Comparison of ENCODE assay signal across 8 mouse cellular contexts in genomic region chr10:108568136-108568535, GRCm38 (mm10).
DNase-seq lines count a peak whose midpoint lies in the region; ATAC-seq and TF ChIP-seq lines count a peak whose summit lies in the region.

No protein-coding gene starts in this region.

- H3K27me3 ChIP-seq in hindbrain, embryonic 15.5 days, result no peaks in the 10 kb centered on the region
- no peaks in the 10 kb centered on the region for H3K27me3 ChIP-seq in liver, postnatal 0 days (ENCODE audit: insufficient read depth, low read length)

- no peaks in the 10 kb centered on the region for H3K36me3 ChIP-seq in hindbrain, embryonic 15.5 days
- no peaks in the 10 kb centered on the region for H3K36me3 ChIP-seq in liver, postnatal 0 days (replicated peaks; ENCODE audit: insufficient read depth, low read length)

- TF ChIP-seq EP300 in liver, postnatal 0 days (IDR thresholded peaks at IDR 0.05; ENCODE audit: low read depth), result no peak

- peaks cover 10% of the 10 kb centered on the region for H3K4me1 ChIP-seq in cortical plate, adult 2 months (ENCODE audit: control insufficient read depth, insufficient read depth, low read length)
- 0 out of 2 replicates have a peak, but pooled peaks cover 5% of the 10 kb centered on the region for H3K4me1 ChIP-seq in hindbrain, embryonic 15.5 days (replicated peaks)
- peaks cover 5% of the 10 kb centered on the region; the same call in 1 of the 2 replicates for H3K4me1 ChIP-seq in liver, postnatal 0 days (ENCODE audit: insufficient read depth)

- no peak overlapping the region for H3K9ac ChIP-seq in hindbrain, embryonic 15.5 days
- no peak overlapping the region for H3K9ac ChIP-seq in liver, postnatal 0 days (replicated peaks)

- DNase-seq in gastrocnemius, postnatal 25 days, result peak; percentile 13
- DNase-seq in gastrocnemius, postnatal 4 days (ENCODE audit: low spot score in 2 of 2), result no peak
- DNase-seq in liver, postnatal 0 days, result no peak
- DNase-seq in adipocyte (ENCODE audit: low spot score), result no peak
- DNase-seq in layer of hippocampus, postnatal 14 days (ENCODE audit: low spot score in 2 of 2), result no peak
- DNase-seq in urinary bladder, adult 18-20 months (ENCODE audit: low spot score in 2 of 2), result no peak

- no peak overlapping the region for H3K4me2 ChIP-seq in hindbrain, embryonic 15.5 days
- 0 out of 2 replicates have a peak overlapping the region, but pooled peaks have one; percentile 22 for H3K4me2 ChIP-seq in liver, postnatal 0 days (ENCODE audit: low read depth, low read length)

- WGBS in hindbrain, embryonic 15.5 days, result 13% methylated on average over 8 of the region's 8 CpGs
- 34% methylated on average over 8 of the region's 8 CpGs for WGBS in liver, postnatal 0 days (ENCODE audit: insufficient replicate concordance)

- ATAC-seq in hindbrain, embryonic 15.5 days (ENCODE audit: low FRiP score, low read depth), result no peak
- ATAC-seq in liver, postnatal 0 days, result no peak

- TF ChIP-seq CTCF in cortical plate, adult 2 months (IDR thresholded peaks at IDR 0.05; ENCODE audit: extremely low read depth, insufficient read depth, low read length), result no peak
- no peak for TF ChIP-seq CTCF in liver, postnatal 0 days (IDR thresholded peaks at IDR 0.05; ENCODE audit: low read depth)

- no peak overlapping the region for H3K4me3 ChIP-seq in cortical plate, adult 2 months (ENCODE audit: insufficient read depth, low read length)
- H3K4me3 ChIP-seq in hindbrain, embryonic 15.5 days, result no peak overlapping the region
- H3K4me3 ChIP-seq in liver, postnatal 0 days (ENCODE audit: low read depth, low read length), result no peak overlapping the region

- peak overlapping the region; percentile 59; the same call in 1 of the 2 replicates for H3K27ac ChIP-seq in cortical plate, adult 2 months (ENCODE audit: insufficient read depth, low read length)
- peak overlapping the region; percentile 28; the same call in 1 of the 2 replicates for H3K27ac ChIP-seq in hindbrain, embryonic 15.5 days (replicated peaks)
- H3K27ac ChIP-seq in liver, postnatal 0 days (ENCODE audit: low read depth), result no peak overlapping the region

- H3K9me3 ChIP-seq in hindbrain, embryonic 15.5 days, result no peaks in the 10 kb centered on the region
- H3K9me3 ChIP-seq in liver, postnatal 0 days (ENCODE audit: low read length), result no peaks in the 10 kb centered on the region

- TF ChIP-seq POLR2A in cortical plate, adult 2 months (IDR thresholded peaks at IDR 0.05; ENCODE audit: extremely low read depth, insufficient read depth, low read length), result no peak
